Mouse (Mus musculus): ENCODE data around the gene Cnfn.
"Not testable (repeated sequence)": the region's sequence is repeated elsewhere in the genome, so short reads cannot be mapped to it uniquely, and the experiment has no call there.

Gene Cnfn

GRCm38 (mm10) chr7:25369058-25369749, at the start of gene Cnfn:
Gene Cnfn, minus strand, starts transcription at chr7:25369724.
- DNase-seq: no peak

GRCm38 (mm10) chr7:25417597-25417996, 48.1 kb upstream of the Cnfn start:
- peak in 1 of 2 experiments; percentile 73 for DNase-seq

GRCm38 (mm10) chr7:25412833-25413441, 43.4 kb upstream of the Cnfn start, which contains the start of gene Cxcl17:
Gene Cxcl17, minus strand, starts transcription at chr7:25412886.
- no peak for DNase-seq

- DNase-seq: no peak
These were observed 42.3 kb upstream of the Cnfn start for GRCm38 (mm10) chr7:25411861-25412260.

- DNase-seq: no peak
These were observed 41.6 kb upstream of the Cnfn start for GRCm38 (mm10) chr7:25410969-25411615.

- peak in 1 of 2 experiments; percentile 58 for DNase-seq
These were observed 39.7 kb upstream of the Cnfn start for GRCm38 (mm10) chr7:25409114-25409760.

- DNase-seq: no peak
These were observed 36.9 kb upstream of the Cnfn start for GRCm38 (mm10) chr7:25406468-25406867.

GRCm38 (mm10) chr7:25402671-25403101, 33.2 kb upstream of the Cnfn start:
- DNase-seq: peak; percentile 89

GRCm38 (mm10) chr7:25401986-25402385, 32.5 kb upstream of the Cnfn start:
- no peak for DNase-seq

- DNase-seq: no peak
These were observed 32.0 kb upstream of the Cnfn start for GRCm38 (mm10) chr7:25401551-25401950.

GRCm38 (mm10) chr7:25399028-25399427, 29.5 kb upstream of the Cnfn start:
- not testable (repeated sequence) for DNase-seq

GRCm38 (mm10) chr7:25398610-25399009, 29.1 kb upstream of the Cnfn start, which contains the start of gene Lipe:
Gene Lipe, minus strand, starts transcription at chr7:25398710.
- DNase-seq: no peak

- no peak for DNase-seq
These were observed 27.1 kb upstream of the Cnfn start for GRCm38 (mm10) chr7:25396621-25397020.

GRCm38 (mm10) chr7:25395558-25396521, 26.3 kb upstream of the Cnfn start:
- peak; percentile 98 to 99 for DNase-seq

- DNase-seq: no peak
These were observed 25.6 kb upstream of the Cnfn start for GRCm38 (mm10) chr7:25395186-25395557.

- DNase-seq: no peak
These were observed 25.2 kb upstream of the Cnfn start for GRCm38 (mm10) chr7:25394754-25395153.

- no peak for DNase-seq
These were observed 24.1 kb upstream of the Cnfn start for GRCm38 (mm10) chr7:25393451-25394210.

GRCm38 (mm10) chr7:25392851-25393250, 23.3 kb upstream of the Cnfn start:
- peak in 1 of 2 experiments; percentile 34 for DNase-seq

GRCm38 (mm10) chr7:25391856-25392453, 22.4 kb upstream of the Cnfn start:
- peak; percentile 59 to 80 for DNase-seq

- DNase-seq: peak in 1 of 2 experiments; percentile 34
These were observed 21.5 kb upstream of the Cnfn start for GRCm38 (mm10) chr7:25390986-25391385.
